Mouse (Mus musculus) layer of hippocampus, adult 18-20 months (tissue): Measurements from ENCODE around the gene Fndc3b. TPM values are rescaled to one million over a fixed set of nuclear protein-coding genes. Genes with fewer than 3 reads are reported as not detected.

ENCODE experiments used
- DNase-seq, 2 experiments: peaks; one replicate each; pipeline ENCODE4 v3.0.0; 2022; ENCODE audit warnings: low spot score in 2 of 2
- total RNA-seq, 2 experiments: library from RNA; stranded (reverse); gene quantifications; 2 replicates each; pipeline ENCODE4 v1.2.3; 2021

Gene Fndc3b
- total RNA-seq, 2 experiments from 2014 or later = 20.5 to 21.2 TPM

DNA sequence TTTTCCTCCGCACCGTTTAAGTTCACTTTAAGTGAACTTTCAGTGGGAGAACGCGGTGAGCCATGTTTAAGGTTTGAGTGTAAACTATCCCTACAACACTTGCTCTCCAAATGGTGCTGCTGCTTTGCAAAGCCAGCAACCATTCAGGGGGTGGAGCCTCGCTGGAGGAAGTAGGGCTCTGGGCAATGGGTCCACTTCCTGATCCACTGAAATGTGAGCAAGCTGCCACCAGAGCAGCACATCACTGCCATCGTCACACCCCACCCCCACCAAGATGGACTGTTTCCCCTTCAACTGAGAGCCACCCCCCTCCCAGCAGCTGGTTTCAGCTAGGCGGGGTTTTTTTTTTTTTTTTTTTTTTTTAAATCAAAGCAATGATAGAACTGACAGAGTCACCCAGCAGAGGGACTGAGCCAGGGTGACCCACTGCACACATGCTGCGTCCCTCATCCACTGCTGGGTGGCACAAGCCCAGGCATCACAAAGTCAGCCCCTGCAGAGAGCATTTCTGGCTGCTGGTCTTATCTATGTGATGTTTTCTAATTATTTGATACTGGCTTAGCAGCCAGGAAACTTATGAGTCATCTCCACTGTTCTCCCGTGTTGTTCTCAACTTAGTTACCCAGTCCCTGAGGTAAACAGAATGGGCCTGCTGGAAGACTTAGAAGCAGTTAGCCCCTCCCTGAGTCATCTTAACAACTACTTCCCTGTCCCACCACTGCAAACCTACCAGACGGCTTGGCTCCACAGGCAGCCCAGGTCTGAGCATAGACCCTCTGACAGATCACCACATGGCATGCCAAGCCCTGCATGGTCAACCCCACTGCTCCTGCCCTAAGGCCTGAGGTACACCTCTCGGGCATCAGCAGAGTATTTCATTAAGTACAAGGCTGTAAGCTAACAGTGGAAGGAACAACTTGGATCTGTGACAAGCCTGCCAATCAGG, 112.4 kb downstream of the Fndc3b start:
- DNase-seq = no peak

DNA sequence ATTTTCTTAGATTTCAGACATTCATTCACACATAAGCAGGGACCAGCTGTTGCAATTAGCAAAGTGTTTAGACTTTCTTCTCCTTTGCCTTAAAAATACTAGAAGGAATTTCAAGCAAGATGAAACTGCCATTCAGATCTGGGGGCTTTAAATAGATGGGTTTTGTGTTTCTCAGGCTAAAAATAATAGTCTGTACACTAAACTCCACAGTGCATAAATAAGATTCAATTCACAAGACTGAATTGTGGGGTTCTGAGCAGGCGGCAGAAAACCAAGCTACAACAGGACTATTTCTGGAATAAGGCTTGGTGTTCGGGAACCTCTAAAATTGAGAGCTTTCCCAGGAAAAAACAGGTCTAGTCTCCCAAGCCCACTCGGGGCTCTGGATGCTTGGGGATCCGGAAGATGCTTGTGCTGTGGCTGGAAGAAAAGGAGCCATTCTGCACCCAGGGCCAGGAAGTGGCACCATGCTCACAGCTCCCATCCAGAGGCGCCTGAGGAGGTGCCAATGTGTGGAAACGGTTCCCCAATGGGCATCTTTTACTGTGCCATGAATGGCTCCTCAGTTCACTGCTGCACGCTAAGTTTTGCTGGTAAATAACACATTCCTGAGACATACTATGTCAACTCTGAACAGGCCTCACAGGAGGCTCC, 117.5 kb downstream of the Fndc3b start:
- DNase-seq = no peak

DNA sequence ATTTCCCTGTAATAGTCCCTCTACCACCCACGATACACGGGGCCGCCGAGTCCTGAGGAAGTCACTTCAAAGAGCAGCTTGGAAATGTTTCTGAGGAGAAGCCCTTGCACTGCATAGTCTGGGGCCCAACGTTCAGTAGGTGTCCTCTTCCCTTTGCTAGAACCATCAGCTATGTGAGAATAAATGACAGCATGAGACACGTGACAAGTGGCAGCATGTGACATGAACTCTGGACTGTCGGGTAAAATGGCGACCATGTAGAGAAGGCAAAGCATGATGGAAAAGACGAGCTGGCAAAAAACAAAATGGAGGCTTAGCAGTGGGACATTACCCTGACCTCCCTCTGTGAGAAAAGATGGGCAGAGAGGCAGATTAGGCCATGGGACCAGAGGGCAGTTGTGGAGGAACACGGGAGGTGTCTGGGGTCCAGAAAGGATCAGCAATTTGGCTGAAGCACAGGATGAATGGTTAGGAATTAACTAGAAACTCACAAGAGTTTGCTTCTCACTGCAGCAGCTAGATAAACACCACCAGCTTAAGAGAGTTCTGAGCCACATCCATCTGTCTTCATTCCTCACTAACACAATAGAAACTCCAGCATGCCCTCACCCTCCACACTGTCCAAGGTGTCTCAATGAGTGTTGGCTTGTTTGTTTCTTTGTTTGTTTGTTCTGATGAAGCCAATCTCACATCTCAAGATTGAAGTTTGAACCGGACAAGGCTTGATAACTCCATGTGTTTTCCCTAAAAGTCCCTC, 118.2 kb downstream of the Fndc3b start:
- DNase-seq = no peak

DNA sequence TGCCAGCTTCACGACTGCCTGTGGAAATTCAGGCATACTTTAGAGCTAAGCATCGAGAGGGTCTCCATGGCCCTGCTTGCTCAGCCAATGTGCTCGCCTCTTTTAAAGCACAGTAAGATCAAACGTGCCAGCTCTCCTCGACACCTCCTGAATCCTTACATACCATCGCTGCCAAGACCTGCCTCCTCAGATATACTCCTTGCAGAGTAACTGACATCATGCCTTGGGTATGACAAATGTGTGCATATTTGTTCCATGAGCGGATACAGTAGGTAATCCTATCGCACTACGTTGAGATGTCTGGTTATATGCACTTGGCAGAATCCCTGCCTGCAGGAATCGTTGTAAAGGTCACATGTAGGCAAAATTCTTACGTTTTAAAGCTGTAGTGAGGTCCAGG, 120.3 kb downstream of the Fndc3b start:
- DNase-seq = no peak

DNA sequence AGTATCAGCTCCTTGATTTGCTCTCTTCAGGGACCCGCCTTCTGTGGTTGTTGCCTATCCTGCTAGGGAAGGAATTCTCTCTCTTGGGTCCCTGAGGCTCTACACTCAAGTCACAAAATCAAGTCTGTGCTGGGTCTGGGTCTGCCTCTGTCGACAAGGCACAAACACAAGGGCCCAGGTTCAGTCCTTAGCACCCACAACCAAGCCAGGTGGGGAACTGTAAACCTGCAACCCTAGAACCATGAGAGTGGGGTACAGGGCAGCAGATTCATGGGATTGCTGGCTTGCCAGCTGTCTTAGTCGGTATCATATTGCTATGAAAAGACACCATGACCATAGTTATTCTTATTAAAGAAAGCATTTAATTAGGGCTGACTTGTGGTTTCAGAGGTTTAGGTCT, 121.8 kb downstream of the Fndc3b start:
- no peak for DNase-seq

DNA sequence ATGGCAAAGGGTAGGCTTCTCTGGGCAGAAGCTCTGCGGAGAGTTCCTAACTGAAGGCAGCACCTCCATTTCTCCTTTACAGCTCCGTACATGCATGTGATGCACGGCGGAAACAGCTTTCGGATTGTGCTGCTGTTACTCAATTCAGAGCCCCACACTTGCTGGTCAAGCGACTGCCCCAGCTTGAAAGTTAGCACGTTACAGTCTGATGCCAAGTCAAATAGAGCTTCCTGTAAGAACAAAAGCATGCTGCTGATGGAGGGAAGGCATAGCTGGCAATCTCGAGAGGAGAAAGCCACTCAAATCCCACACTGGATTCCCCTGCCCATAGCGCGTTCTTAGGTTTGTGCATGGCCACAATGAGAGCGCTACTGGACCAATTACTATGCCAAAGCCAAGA, 122.5 kb downstream of the Fndc3b start:
- DNase-seq = no peak

DNA sequence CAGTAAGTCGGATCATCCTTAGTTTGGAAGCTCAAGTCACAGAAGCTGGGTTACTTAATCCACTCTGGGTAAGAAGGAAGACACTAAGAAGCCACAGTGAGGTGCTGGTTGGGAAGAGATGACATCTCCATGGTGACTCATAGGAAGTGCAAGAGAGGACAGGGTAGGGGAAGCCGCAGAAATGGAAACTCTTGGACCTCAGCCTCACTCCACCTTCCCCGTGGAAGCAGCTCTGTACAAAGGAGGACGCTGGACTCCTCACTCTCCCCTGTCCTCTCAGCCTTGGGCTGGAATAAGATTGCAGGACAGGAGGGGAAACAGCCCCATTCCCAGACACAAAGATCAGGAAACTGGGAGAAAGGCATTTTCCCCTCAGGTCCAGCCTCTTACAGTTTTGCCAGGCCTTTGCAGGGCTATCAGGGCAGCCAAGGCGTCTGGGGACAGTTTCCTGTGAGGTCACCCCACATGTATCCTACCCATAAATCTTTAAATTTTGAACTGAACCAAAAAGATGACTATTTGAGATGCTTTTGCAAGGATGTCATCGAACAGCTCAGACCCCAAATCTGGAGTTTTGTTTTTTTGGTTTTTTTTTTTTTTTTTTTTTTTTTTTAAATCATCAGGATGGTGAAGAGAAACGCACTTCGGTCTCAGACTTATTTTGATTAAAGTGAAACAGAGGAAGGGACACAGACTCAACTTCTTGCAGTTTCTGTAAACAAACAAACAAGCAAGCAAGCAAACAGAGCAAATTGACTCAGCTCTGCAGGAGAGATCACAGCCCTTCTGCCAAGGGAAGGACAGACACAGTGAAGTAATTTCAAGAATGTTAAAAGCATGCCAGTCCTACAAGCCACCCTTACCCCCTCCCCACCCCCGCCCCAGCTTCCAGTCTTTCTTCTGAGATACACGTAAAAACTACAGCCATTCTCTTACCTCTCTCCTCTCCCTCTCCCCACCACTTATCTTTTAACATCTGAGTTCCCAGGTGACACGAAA, 126.2 kb downstream of the Fndc3b start:
- DNase-seq = no peak

DNA sequence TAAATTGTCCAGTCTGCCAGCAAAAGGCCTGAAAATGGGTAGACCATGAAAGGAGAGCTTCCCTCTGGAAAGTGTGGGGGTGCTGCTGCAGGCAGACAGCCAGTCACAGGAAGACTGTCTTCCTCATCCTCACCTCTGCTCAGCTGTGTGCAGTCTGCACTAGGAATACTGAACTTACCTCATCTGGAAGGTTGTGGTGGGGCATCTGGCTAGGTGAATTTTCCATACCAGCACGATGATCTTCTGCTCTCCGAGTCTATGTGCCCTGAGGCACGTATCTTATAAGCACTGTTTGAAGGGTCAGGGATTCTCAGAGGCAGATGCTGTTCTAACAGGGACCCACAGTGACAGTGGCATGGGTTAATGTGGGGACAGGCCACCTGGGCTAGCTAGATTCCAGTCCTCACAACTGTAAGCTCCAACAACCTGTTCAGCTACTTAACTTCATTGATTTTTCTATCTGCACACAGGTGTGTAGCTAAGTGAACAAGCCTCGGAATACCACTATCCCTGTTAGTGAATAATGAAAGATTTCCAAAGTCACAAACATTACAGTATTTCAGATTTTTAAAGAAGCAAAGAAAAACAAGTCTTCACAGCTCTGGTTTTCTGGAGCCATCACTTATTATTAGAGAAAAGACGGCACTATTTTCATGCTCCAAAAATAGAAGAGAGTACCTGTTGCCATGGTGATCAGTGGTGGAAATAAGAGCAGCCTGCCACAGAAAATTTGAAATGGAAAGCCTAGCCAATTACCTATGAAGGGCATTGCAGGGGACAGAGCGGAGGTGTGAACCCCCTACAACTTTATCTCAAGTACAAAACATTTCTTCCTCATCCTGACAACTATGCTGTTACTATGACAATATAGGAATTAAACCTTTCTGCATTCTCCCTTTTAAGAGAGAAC, 128.9 kb downstream of the Fndc3b start:
- DNase-seq = peak in 1 of 2 experiments; percentile 56

DNA sequence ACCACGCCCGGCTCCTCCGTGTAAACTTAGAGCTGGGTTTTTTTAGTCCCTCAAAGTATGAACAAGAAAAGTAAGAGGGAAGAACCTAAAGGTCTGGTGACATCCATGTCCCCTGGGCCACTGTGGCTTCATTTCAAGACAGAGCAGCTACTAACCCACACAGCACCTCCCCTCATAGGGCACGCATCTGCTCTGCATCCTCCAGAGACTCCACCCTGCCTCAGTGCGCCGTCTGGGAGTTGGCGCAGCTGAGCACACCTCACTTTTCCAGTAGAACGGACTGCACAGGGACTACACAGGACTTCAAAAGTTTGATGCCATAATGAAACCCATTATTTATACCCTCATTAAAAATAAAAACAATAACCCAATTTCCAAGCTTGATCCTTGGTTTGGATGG, 130.2 kb downstream of the Fndc3b start:
- no peak for DNase-seq

DNA sequence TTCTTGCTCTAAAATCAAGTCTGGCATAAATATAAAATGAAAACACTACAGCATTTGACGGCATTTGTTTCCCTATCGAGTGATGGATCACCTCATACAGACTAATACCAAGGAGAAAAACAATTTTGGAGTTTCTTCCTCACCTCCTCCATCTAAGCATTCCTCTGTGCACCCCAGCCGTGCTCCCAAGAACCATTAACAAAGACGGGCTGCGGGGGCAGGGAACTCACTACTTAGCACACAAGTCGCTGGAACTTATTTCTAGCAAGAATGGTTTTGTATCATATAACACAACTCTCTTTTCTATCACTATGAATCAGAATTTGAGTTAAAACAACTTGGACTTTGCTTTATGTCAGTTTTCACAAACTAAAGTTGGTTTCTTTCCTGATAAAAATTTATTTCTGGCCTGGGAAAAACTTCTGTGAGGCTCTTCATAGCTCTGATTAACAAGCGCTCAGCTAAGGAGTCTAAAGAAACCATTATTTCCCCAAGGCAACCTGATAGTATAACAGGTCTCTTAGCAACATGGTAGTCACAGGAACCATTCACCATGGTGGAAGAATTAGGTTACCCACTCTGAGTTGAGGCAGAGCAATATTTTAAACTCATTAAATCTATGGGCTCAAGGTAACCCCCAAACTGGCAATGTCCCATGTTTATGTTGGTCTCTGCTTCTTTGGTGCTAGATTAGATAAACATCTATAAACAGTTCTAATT, 131.1 kb downstream of the Fndc3b start:
- DNase-seq = no peak

DNA sequence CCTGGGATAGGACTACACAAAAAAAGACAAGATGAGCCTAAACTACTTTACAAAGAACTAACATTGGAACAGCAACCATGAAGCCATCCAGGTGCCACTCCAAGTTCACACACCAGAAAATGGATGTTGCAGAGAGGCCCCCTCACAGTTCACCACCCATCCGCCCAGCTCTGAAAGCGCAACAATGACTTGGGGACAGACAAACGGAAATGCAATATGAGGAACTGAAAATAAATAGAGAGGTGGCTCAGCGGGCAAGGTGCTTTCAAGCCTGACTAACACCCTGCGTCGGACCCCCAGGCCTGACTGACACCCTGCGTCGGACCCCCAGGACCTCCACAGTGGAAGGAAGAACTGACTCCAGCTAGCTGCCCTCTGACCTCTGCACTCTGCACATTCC, 131.9 kb downstream of the Fndc3b start:
- no peak for DNase-seq

DNA sequence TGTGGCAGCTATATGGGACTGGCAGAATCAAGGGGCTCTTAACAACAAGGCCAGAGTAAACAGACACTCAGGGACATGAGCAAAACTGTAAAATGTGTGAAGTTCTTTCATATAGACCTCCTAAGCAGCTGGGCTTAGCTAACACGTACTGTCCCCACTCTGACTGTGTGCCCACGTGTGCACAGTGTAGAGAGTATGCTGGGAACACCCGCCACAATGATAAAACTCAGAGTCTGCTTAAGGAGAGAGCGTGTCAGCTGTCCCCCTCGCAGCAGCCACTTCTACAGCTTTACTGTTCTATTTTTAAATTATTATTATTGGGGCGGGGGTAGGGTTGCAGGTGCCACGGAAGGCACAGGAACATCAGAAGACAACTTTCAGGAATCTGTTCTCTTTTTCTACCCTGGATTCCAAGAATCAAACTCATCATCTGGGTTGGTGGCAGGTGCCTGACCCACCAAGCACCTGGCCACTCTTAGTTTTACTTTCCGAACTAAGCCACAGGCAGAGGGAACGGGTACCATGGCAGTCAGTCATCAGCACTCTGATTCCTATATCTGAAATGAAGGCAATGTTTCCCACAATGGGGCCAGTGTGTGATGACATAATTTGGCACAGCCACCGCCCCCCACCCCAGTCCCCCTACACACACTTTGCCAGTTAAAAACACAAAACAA, 133.6 kb downstream of the Fndc3b start:
- DNase-seq = no peak

DNA sequence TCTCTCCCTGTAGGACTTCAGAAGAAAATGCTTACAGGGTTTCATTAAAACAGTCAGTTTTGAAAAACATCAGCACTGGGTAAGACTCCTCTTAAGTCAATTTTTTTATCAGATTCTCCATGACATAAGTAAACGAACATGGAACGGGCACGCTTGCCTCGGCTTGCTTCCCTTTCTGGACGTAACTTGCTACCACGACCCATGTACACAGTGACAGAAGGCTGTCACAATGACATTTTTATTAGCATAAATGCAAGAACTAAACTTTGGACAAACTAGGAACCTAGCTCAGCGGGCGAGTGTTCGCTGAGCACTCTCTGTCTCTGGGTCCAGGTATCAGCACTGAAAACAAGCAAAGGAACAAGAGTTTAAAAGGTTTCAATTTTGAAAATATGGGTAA, 136.9 kb downstream of the Fndc3b start:
- no peak for DNase-seq

DNA sequence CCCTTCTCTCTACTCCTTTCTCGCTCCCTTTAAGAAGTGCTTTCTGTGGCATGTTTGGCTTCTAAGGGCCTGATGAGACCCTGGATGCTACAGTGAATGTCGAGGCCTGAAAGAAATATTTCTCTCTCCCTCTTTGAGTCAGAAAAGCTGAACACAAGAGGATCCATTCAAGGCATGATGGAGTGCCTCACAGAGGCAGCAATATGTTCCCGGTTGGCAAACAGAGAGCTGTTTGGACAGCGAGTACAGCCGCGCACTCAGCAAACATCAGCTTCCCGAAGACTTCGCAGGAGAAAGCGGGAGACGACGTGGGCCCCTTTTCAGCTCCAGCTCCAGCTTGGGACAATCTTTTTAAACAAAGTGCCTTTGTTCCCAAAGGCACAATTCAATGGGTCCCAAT, 137.6 kb downstream of the Fndc3b start:
- peak in 1 of 2 experiments; percentile 24 for DNase-seq

DNA sequence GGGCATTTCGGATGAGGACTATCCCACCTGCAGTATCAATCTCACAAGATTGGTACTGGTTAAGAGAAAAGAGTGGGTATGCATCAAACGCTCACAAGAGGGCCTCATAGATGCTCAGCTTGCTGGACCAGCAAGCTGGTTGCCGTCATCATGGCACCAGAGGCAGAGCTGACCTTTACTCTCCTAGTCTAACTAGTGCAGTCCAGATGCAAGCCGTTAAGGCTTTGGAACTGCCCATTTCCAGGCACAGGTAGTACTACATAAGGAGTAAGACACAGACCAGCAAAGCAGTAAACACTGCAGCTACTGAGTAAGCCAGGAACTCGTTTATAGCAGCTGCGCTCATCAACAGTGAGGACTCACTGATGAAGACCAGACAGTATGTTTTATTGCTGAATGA, 138.8 kb downstream of the Fndc3b start:
- DNase-seq = peak in 1 of 2 experiments; percentile 34

DNA sequence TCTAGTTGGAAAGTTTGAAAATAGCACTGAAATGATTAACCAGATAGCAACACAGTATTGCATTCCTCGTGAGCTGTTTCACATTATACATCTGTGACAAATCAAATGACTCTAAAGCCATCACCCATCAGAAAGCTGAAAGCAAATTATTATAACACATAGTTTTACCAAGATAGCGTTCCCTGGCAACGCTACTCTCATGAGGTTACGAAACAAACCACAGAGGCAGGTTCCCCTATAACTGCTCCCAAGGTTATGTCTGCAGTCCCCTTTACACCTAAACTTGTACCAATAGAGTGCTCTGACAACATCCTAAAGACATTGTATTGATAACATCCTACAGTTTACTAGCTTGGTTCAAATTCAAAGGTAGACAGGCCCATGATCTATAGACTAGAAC, 145.8 kb downstream of the Fndc3b start:
- DNase-seq = no peak

DNA sequence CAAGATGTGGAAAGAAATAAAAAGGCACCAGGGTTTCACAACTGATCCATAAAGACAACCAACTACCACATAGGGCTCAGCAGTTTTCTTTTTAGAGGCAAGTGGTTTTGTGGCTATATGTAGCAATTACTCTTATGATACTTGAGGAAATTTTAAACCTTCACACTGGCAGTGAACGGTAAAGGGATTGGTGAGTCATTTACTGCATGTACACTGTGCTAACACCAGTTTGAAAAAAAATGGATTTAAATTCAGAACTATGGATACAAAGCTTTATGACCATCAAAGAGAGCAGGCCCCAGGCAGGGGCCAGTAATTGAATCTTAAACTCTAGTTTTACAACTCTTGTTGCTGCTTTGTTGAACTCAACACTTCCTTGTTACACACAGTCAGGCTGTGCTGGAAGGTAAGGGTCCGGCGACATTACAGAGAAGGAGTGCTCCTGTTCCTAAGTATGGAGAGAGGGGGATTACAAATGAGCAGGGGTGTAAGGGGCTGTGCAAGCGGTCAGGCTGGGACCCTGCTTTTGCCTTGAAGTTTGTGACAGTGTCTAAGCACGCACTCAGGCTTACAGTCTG, 148.0 kb downstream of the Fndc3b start:
- DNase-seq = no peak

DNA sequence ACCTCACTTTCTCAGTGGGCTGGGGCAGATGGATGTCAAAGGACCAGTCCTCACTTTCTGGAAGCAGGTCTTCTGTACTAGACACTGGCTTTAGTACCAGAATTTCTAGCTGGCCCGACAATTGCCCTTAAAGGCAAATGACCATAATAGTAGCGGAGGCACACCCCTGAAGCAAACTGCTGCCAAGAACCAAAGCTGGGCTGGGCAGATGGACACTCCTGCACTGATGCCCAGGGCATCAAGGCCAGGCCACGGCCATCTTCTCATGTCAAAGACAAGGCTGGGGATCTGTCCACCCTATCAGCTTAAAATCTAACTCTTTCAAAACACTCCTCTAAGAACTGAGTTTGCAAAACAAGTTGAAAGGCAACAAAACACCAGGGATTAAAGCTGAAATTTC, 148.6 kb downstream of the Fndc3b start:
- DNase-seq = no peak
